Mouse (Mus musculus) small intestine, adult 2 months (tissue): Measurements from ENCODE around the gene Asic4. TPM values are rescaled to one million over a fixed set of nuclear protein-coding genes. Genes with fewer than 3 reads are reported as not detected.

Experiments used
- H3K27ac ChIP-seq: fragments of 200-500 bp; 2 replicates; pipeline ENCODE4 v1.5.1; 2012; ENCODE audit warnings: low read depth, low read length, control low read depth, inconsistent platforms; ENCODE audit not compliant: insufficient read depth
- H3K27me3 ChIP-seq: fragments of 200-500 bp; 2 replicates; pipeline ENCODE4 v1.6.1; 2012; ENCODE audit warnings: mild to moderate bottlenecking, moderate library complexity, low read length, inconsistent platforms; ENCODE audit not compliant: control insufficient read depth, insufficient read depth
- H3K36me3 ChIP-seq: fragments of 200-500 bp; 2 replicates; pipeline ENCODE4 v1.6.1; 2012; ENCODE audit warnings: mild to moderate bottlenecking, low read length, control low read depth, inconsistent platforms; ENCODE audit not compliant: control insufficient read depth, insufficient read depth
- H3K4me1 ChIP-seq: fragments of 200-500 bp; 2 replicates; pipeline ENCODE4 v1.6.1; 2012; ENCODE audit warnings: low read length, inconsistent platforms, mixed read lengths; ENCODE audit not compliant: control insufficient read depth, insufficient read depth, insufficient read length
- H3K4me3 ChIP-seq: fragments of 200-500 bp; 2 replicates; pipeline ENCODE4 v1.5.1; 2012; ENCODE audit warnings: low read depth, mild to moderate bottlenecking, control low read depth, inconsistent platforms, low read length, moderate library complexity
- CTCF ChIP-seq: fragments of 200-500 bp; IDR thresholded peaks from 2 replicates; pipeline ENCODE4 v1.5.1; 2012; ENCODE audit warnings: low read depth, mild to moderate bottlenecking, control low read depth, inconsistent platforms, low read length, moderate library complexity, mixed read lengths; ENCODE audit not compliant: insufficient replicate concordance, insufficient read length; ENCODE audit errors: extremely low read depth
- POLR2A ChIP-seq: fragments of 200-500 bp; IDR thresholded peaks from 2 replicates; pipeline ENCODE4 v1.6.1; 2012; ENCODE audit warnings: low read depth, mild to moderate bottlenecking, control low read depth, inconsistent platforms, low read length, moderate library complexity
- WGBS: fragments of 180-500 bp; shearing (Covaris S2); methylation state at CpG from one replicate; pipeline ENCODE4 v1.1.7; 2018; 5-methylcytosine and 5-hydroxymethylcytosine counted together
- polyA plus RNA-seq: library from polyadenylated mRNA; depleted of rRNA; stranded (reverse); fragments of >200 nt; gene quantifications from 2 replicates; pipeline ENCODE4 v1.2.3, GENCODE M21; 2012

Asic4 gene
- polyA plus RNA-seq, 1 experiment: 0.05 TPM

GRCm38 (mm10) chr1:75457710-75458024 is 7.4 kb downstream of the Asic4 start:
- Histone ChIP-seq H3K4me3 (no peak overlapping the region), H3K4me1 (peaks cover 5% of the 10 kb centered on the region), H3K27ac (no peak overlapping the region), H3K36me3 (no peaks in the 10 kb centered on the region), H3K27me3 (peaks cover 29% of the 10 kb centered on the region)
- no peak for TF ChIP-seq CTCF
- no peak for TF ChIP-seq POLR2A
- 11% methylated on average over 10 of the region's 10 CpGs for WGBS

- Histone ChIP-seq H3K27ac (0 out of 2 replicates have a peak overlapping the region, but pooled peaks have one; percentile 9), H3K36me3 (no peaks in the 10 kb centered on the region), H3K4me3 (peak overlapping the region; percentile 51), H3K4me1 (peaks cover 5% of the 10 kb centered on the region), H3K27me3 (peaks cover 29% of the 10 kb centered on the region)
- TF ChIP-seq POLR2A: no peak
- no peak for TF ChIP-seq CTCF
- 4% methylated on average over 42 of the region's 42 CpGs for WGBS
Observed at GRCm38 (mm10) chr1:75458025-75458788, 8.0 kb downstream of the Asic4 start.

- peaks cover 5% of the 10 kb centered on the region for H3K4me1 ChIP-seq
- TF ChIP-seq CTCF (no peak), POLR2A (no peak)
- 0 out of 2 replicates have a peak overlapping the region, but pooled peaks have one; percentile 9 for H3K27ac ChIP-seq
- H3K27me3 ChIP-seq: peaks cover 29% of the 10 kb centered on the region
- 9% methylated on average over 23 of the region's 23 CpGs for WGBS
- H3K36me3 ChIP-seq: no peaks in the 10 kb centered on the region
- H3K4me3 ChIP-seq: peak overlapping the region; percentile 51
Observed at GRCm38 (mm10) chr1:75458789-75459684, 8.8 kb downstream of the Asic4 start.

DNA sequence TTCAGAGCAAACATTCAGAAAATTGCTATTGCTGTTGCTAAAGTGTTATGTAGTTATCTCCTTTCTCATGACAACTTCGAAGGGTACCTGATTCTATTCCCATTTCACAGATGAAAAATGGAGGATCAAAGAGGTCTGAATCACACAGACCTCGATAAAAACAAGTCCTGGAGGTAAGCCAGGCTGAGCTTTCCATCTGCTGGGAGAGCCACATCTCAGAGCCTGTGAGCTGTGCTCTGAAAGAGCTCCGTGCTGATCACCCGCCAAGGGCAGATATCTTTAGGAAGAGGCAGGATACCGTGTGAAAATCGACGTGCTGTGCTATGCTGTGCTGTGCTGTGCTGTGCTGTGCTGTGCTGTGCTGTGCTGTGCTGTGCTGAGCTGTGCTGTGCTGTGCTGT is 10.1 kb downstream of the Asic4 start:
- H3K4me3 ChIP-seq: no peak overlapping the region
- TF ChIP-seq CTCF (no peak), POLR2A (no peak)
- WGBS: 44% methylated on average over 7 of the region's 7 CpGs
- no peak overlapping the region for H3K27ac ChIP-seq
- H3K36me3 ChIP-seq: no peaks in the 10 kb centered on the region
- peaks cover 5% of the 10 kb centered on the region for H3K4me1 ChIP-seq
- peaks cover 29% of the 10 kb centered on the region for H3K27me3 ChIP-seq

- TF ChIP-seq POLR2A (no peak), CTCF (no peak)
- WGBS: 53% methylated on average over 1 of the region's 1 CpGs
- Histone ChIP-seq H3K27me3 (peaks cover 20% of the 10 kb centered on the region), H3K27ac (no peak overlapping the region), H3K36me3 (no peaks in the 10 kb centered on the region), H3K4me1 (peaks cover 5% of the 10 kb centered on the region), H3K4me3 (no peak overlapping the region)
Observed at GRCm38 (mm10) chr1:75462636-75463035, 12.4 kb downstream of the Asic4 start.

GRCm38 (mm10) chr1:75463652-75464204 is 13.5 kb downstream of the Asic4 start:
- TF ChIP-seq CTCF (no peak), POLR2A (no peak)
- H3K36me3 ChIP-seq: no peaks in the 10 kb centered on the region
- 80% methylated on average over 5 of the region's 5 CpGs for WGBS
- no peak overlapping the region for H3K27ac ChIP-seq
- no peaks in the 10 kb centered on the region; the same call in 1 of the 2 replicates for H3K4me1 ChIP-seq
- H3K4me3 ChIP-seq: no peak overlapping the region
- peaks cover 11% of the 10 kb centered on the region; the same call in 1 of the 2 replicates for H3K27me3 ChIP-seq

GRCm38 (mm10) chr1:75467215-75467927 is 17.1 kb downstream of the Asic4 start:
- 10% methylated on average over 14 of the region's 14 CpGs for WGBS
- no peak overlapping the region for H3K27ac ChIP-seq
- peak; percentile 95 for TF ChIP-seq CTCF
- no peak for TF ChIP-seq POLR2A
- H3K4me3 ChIP-seq: no peak overlapping the region
- no peaks in the 10 kb centered on the region for H3K4me1 ChIP-seq
- no peaks in the 10 kb centered on the region; the same call in 1 of the 2 replicates for H3K27me3 ChIP-seq
- no peaks in the 10 kb centered on the region for H3K36me3 ChIP-seq
